Mouse (Mus musculus): ENCODE data around the gene Nanos2.

- TF ChIP-seq CTCF (IDR thresholded peaks at IDR 0.05; ENCODE audit: insufficient read depth, low read length) (no peak), POLR2A (IDR thresholded peaks at IDR 0.05; ENCODE audit: borderline replicate concordance, extremely low read depth, low read depth, low read length) (no peak)
Measured at GRCm38 (mm10) chr7:18942376-18942775, 44.8 kb upstream of the Nanos2 start.
